Mouse (Mus musculus) liver, embryonic 14.5 days (tissue): ENCODE data around the gene Zfp689. TPM values are rescaled to one million over a fixed set of nuclear protein-coding genes. Genes with fewer than 3 reads are reported as not detected.

Experiments
- ATAC-seq: fragments of 200-750 bp; cut with Nextera tagmentation; 2 replicates; pipeline ENCODE4 v1.8.0; 2017; ENCODE audit warnings: moderate number of reproducible peaks, mild to moderate bottlenecking, moderate library complexity; ENCODE audit not compliant: insufficient read depth
- DNase-seq, 3 experiments: peaks; one replicate each; pipeline ENCODE4 v3.0.0-alpha.2; 2012 to 2013; ENCODE audit warnings: low read depth in 3 of 3, low spot score in 3 of 3
- H3K27ac ChIP-seq: fragments of 300-500 bp; sonication (generic); 2 replicates; pipeline ENCODE4 v1.5.1; 2014; ENCODE audit warnings: moderate library complexity, mild to moderate bottlenecking, control low read depth, inconsistent platforms
- H3K27me3 ChIP-seq: fragments of 300-500 bp; sonication (generic); 2 replicates; pipeline ENCODE4 v1.6.1; 2014; ENCODE audit warnings: mild to moderate bottlenecking, low read length, moderate library complexity; ENCODE audit not compliant: control insufficient read depth, insufficient read depth
- H3K36me3 ChIP-seq: fragments of 300-500 bp; sonication (generic); replicated peaks from 2 replicates; pipeline ENCODE4 v1.6.1; 2014; ENCODE audit warnings: low read depth; ENCODE audit not compliant: control insufficient read depth, insufficient read depth
- H3K4me1 ChIP-seq, 2 experiments: fragments of 200-500 bp in 1 of 2; fragments of 300-500 bp in 1 of 2; sonication (generic) in 1 of 2; replicated peaks; 2 replicates each; pipeline ENCODE4 v1.6.1; 2012 to 2014; ENCODE audit warnings: antibody characterized with exemption in 1 of 2, inconsistent platforms in 1 of 2, low read length in 1 of 2; ENCODE audit not compliant: control insufficient read depth in 2 of 2, insufficient read depth in 2 of 2
- H3K4me2 ChIP-seq: fragments of 300-500 bp; sonication (generic); 2 replicates; pipeline ENCODE4 v1.6.1; 2014; ENCODE audit warnings: low read depth, mild to moderate bottlenecking, control low read depth, moderate library complexity
- H3K4me3 ChIP-seq, 2 experiments: fragments of 200-500 bp in 1 of 2; fragments of 300-500 bp in 1 of 2; sonication (generic) in 1 of 2; 2 replicates each; pipeline ENCODE4 v1.5.1; 2012 to 2014; ENCODE audit warnings: low read depth in 2 of 2, low read length in 2 of 2, mild to moderate bottlenecking in 2 of 2, control low read depth in 1 of 2, inconsistent platforms in 1 of 2, moderate library complexity in 1 of 2; ENCODE audit not compliant: insufficient read depth in 1 of 2
- H3K9ac ChIP-seq: fragments of 300-500 bp; sonication (generic); replicated peaks from 2 replicates; pipeline ENCODE4 v1.6.1; 2014; ENCODE audit warnings: mild to moderate bottlenecking, control low read depth, moderate library complexity
- H3K9me3 ChIP-seq: fragments of 300-500 bp; sonication (generic); 2 replicates; pipeline ENCODE4 v1.6.1; 2016; ENCODE audit warnings: low read length, mixed read lengths; ENCODE audit not compliant: control insufficient read depth
- CTCF ChIP-seq: IDR thresholded peaks from 2 replicates; pipeline ENCODE4 v1.5.1; 2016; ENCODE audit warnings: antibody characterized with exemption, low read depth, control low read depth
- EP300 ChIP-seq: IDR thresholded peaks from 2 replicates; pipeline ENCODE4 v1.6.1; 2016; ENCODE audit warnings: antibody characterized with exemption, low read depth
- WGBS: fragments of 180-500 bp; shearing (Covaris S2); extraction: QIAGEN DNeasy Blood & Tissue Kit; methylation state at CpG from one replicate; pipeline ENCODE4 v1.1.7; 2014; ENCODE audit not compliant: insufficient replicate concordance; 5-methylcytosine and 5-hydroxymethylcytosine counted together
- polyA plus RNA-seq, 2 experiments: library from polyadenylated mRNA; depleted of rRNA in 1 of 2; stranded (reverse) in 1 of 2; unstranded in 1 of 2; fragments of >200 nt; fragmentation: Nextera tagmentation in 1 of 2; extraction: Ambion mirVana in 1 of 2; gene quantifications; 2 replicates each; pipeline versions ENCODE4 v1.2.1 to v1.2.3; 2012 to 2014

Gene Zfp689
- polyA plus RNA-seq, 2 experiments: 1.3 to 1.8 TPM

GRCm38 (mm10) chr7:127437724-127438123 is 11.2 kb downstream of the Zfp689 start:
- ATAC-seq (no peak), DNase-seq (no peak)
- Histone ChIP-seq H3K27ac (no peak overlapping the region), H3K4me1 (no peaks in the 10 kb centered on the region), H3K9me3 (peaks cover 4% of the 10 kb centered on the region), H3K9ac (no peak overlapping the region), H3K4me2 (no peak overlapping the region), H3K36me3 (no peaks in the 10 kb centered on the region), H3K27me3 (peaks cover 1% of the 10 kb centered on the region), H3K4me3 (no peak overlapping the region)
- TF ChIP-seq CTCF (peak; percentile 77), EP300 (no peak)
- WGBS: 80% methylated on average over 3 of the region's 3 CpGs

- Histone ChIP-seq H3K9ac (no peak overlapping the region), H3K27me3 (peaks cover 3% of the 10 kb centered on the region), H3K36me3 (no peaks in the 10 kb centered on the region), H3K4me1 (no peaks in the 10 kb centered on the region), H3K27ac (no peak overlapping the region), H3K4me3 (no peak overlapping the region), H3K4me2 (no peak overlapping the region), H3K9me3 (peaks cover 4% of the 10 kb centered on the region)
- no peak for ATAC-seq
- DNase-seq: no peak
- TF ChIP-seq CTCF: no peak
- no peak for TF ChIP-seq EP300
- WGBS: 61% methylated on average over 4 of the region's 4 CpGs
These were observed 13.8 kb downstream of the Zfp689 start for GRCm38 (mm10) chr7:127435206-127435605.

GRCm38 (mm10) chr7:127426354-127426753 is 22.6 kb downstream of the Zfp689 start:
- DNase-seq (no peak), ATAC-seq (no peak)
- Histone ChIP-seq H3K4me2 (no peak overlapping the region), H3K9ac (no peak overlapping the region), H3K27ac (no peak overlapping the region), H3K27me3 (peaks cover 4% of the 10 kb centered on the region; the same call in 1 of the 2 replicates), H3K4me3 (no peak overlapping the region), H3K4me1 (peaks cover 5 to 11% of the 10 kb centered on the region in 2 experiments; a peak in 2 of 4 replicates), H3K36me3 (no peaks in the 10 kb centered on the region), H3K9me3 (no peaks in the 10 kb centered on the region)
- 42% methylated on average over 3 of the region's 3 CpGs for WGBS
- TF ChIP-seq CTCF (no peak), EP300 (no peak)

GRCm38 (mm10) chr7:127425911-127426310 is 23.0 kb downstream of the Zfp689 start:
- Histone ChIP-seq H3K4me3 (no peak overlapping the region), H3K27me3 (peaks cover 4% of the 10 kb centered on the region; the same call in 1 of the 2 replicates), H3K4me1 (peaks cover 5 to 14% of the 10 kb centered on the region in 2 experiments; a peak in 2 of 4 replicates), H3K27ac (no peak overlapping the region), H3K36me3 (no peaks in the 10 kb centered on the region), H3K9me3 (no peaks in the 10 kb centered on the region), H3K4me2 (no peak overlapping the region), H3K9ac (no peak overlapping the region)
- DNase-seq (no peak), ATAC-seq (no peak)
- 75% methylated on average over 2 of the region's 2 CpGs for WGBS
- TF ChIP-seq CTCF: no peak
- TF ChIP-seq EP300: no peak

DNA sequence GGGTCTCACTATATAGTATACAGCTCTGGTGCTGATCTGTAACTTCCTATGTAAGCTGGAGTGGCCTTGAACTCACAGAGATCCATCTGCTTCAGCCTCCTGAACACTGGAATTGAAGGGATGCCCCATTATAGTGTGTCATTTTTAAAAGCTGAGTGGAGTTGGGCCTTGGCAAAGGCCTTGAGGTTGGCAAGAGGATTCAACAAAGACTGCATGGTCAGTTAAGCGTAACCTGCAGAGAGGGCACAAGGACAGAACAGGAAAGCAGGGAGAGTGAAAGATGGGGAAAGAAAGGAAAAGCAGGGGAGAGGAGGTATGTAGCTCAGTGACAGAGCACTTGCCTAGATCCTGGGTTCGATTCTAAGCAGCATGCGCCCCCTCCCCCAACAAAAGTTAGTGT is 23.7 kb downstream of the Zfp689 start:
- ATAC-seq (no peak), DNase-seq (no peak)
- WGBS: 71% methylated on average over 3 of the region's 3 CpGs
- Histone ChIP-seq H3K27ac (no peak overlapping the region), H3K4me1 (peaks cover 5 to 15% of the 10 kb centered on the region in 2 experiments; a peak in 2 of 4 replicates), H3K27me3 (peaks cover 4% of the 10 kb centered on the region; the same call in 1 of the 2 replicates), H3K9me3 (no peaks in the 10 kb centered on the region), H3K9ac (no peak overlapping the region), H3K4me3 (no peak overlapping the region), H3K36me3 (no peaks in the 10 kb centered on the region), H3K4me2 (no peak overlapping the region)
- TF ChIP-seq EP300: no peak
- no peak for TF ChIP-seq CTCF
